Mouse (Mus musculus) fat pad, adult 2 months (tissue): ENCODE results near the gene Col4a5.

Experiments used
- DNase-seq: peaks from one replicate; pipeline ENCODE4 v3.0.0-alpha.2; 2011; ENCODE audit warnings: low read depth, low spot score; ENCODE audit errors: extremely low read depth

Col4a5 gene

DNA sequence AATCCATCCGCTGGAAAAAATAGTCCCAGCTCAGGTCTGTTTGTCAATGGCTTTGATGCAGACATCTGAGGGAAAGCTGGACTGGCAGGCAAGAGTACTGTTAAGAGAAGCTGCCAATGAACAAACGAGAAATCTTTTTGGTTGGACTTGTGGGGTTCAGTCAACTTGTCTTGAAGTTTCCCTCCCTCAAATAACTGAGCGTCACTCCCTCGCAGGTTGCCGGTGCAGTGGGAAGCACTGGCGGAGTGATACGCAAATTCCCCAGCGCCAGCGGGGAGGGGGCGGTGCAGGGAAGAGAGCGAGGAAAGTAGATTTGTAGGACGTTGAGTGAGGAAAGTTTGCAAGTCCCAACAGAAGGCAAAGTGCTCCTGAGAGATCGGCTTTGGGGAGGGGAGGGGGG lies at the start of gene Col4a5:
Gene Col4a5 (plus strand): TSS at position 276 of the 400 bp plus-strand sequence.
- DNase-seq = no peak

- no peak for DNase-seq
Observed at GRCm38 (mm10) chrX:141436780-141437179, 38.4 kb upstream of the Col4a5 start.

DNA sequence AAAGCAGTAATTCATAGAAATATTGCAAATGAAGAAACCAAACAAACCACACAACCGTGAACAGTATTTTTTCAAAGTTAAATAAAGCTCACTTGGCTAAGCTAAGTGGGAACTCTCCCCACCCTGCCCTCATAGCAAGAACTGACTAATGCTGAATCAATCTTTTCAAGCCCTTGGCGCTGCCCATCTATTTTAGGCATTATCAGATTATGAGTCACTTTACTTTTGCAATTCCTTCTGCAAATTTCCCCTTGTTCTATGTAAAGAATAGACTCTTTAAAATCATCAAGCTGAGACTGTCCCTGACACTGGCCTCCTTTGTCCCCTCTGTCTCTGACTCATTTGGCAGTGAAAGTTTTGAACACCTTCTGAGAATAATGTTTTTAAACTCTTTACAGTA lies 35.8 kb upstream of the Col4a5 start:
- DNase-seq = no peak

DNA sequence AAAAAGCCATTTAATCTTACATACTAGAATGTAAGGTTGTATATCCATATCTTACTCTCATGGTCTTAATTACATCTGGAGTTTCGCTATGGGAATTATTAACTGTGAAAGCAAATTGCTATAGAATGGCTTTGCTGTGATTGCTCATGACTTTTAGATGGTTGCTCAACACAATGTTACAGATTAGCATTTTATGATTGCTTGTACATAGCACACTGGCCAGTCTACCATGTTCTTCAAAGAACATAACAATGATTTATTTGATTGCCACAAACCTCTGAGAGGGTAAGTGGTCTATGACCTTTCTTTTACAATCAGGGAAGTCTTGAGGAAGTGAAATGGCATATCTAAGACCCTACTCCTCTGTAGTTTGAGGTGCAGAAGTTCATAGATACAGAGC lies 27.2 kb upstream of the Col4a5 start:
- no peak for DNase-seq

GRCm38 (mm10) chrX:141473470-141474302 lies 1.5 kb upstream of the Col4a5 start, which contains the start of gene Col4a6:
Gene Col4a6 (minus strand): TSS chrX:141474076.
- no peak for DNase-seq

- DNase-seq = no peak
Observed at GRCm38 (mm10) chrX:141475566-141476327, 562 bp downstream of the Col4a5 start.

- DNase-seq = no peak
Observed at GRCm38 (mm10) chrX:141494545-141494944, 19.4 kb downstream of the Col4a5 start.

GRCm38 (mm10) chrX:141503125-141503524 lies 27.9 kb downstream of the Col4a5 start:
- DNase-seq = no peak

GRCm38 (mm10) chrX:141533447-141533846 lies 58.3 kb downstream of the Col4a5 start:
- no peak for DNase-seq

GRCm38 (mm10) chrX:141547471-141547870 lies 72.3 kb downstream of the Col4a5 start:
- DNase-seq = no peak

GRCm38 (mm10) chrX:141590242-141590641 lies 115.1 kb downstream of the Col4a5 start:
- no peak for DNase-seq

DNA sequence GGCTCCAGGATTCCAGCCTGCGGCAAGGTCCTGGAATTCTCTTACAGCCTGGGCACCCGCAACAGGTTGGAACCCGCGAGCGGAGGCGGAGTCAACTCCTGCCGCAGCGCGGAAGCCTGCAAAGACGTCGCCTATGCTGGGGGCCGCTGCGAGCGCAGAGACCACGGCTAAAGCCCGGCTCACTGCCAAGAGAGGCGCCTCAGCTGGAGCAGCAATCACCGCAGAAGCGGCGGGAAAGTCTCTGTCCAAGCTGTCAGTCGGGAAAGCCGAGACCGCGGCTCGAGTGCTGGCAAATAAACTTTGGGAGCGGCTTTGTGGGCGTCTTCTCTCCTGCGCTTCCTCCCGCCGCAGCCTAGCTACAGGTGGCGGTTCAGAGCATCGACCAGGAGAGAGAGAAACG lies 246.5 kb downstream of the Col4a5 start:
- no peak for DNase-seq

DNA sequence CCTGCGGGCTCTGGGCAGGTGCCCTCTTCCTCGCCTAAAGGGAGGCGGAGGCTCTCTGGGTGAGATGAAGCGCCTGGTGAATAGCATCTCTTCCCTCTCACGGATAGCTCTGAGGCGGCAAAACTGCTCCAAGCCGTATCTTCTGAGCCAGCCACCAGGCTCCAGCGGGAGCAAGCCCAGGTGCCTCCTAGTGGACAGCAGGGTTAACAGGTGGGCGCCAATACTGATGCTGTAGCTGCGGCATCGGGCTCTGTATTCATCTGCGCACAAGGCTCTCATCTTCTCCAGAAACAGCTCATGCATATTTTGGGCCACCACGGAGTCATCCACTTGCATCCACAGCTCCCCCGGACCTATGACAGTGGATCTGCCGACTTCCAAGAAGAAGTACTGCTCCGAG lies 248.8 kb downstream of the Col4a5 start:
- DNase-seq = no peak

- no peak for DNase-seq
Observed at GRCm38 (mm10) chrX:141724391-141724891, 249.3 kb downstream of the Col4a5 start.

GRCm38 (mm10) chrX:141724937-141725918 lies 250.0 kb downstream of the Col4a5 start, which contains the start of gene Irs4:
Gene Irs4 (minus strand): TSS chrX:141725263.
- no peak for DNase-seq

- DNase-seq = no peak
Observed at GRCm38 (mm10) chrX:141729570-141729969, 254.4 kb downstream of the Col4a5 start.
